Comparison of ENCODE assay signal across 8 mouse cellular contexts in the genomic region with DNA sequence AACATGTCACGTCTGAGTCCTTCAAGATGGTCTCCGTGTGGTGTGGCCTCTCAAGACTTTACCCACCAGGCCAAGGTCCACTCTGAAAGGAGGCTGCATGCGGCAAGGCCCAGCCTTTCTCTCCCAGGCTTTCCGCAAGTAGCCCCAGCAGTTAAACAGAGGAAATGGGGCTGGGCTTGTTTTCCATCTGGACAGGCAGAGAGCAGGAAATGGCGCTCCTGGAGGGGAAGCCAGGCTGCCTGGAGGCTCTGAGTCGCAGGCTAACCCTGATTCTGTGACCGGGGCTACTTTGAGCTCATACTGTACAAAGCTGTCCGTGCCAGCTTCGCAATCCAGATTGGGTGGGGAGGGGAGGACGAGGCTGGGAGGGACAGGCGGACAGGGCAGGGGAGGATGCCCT. TPM values are rescaled to one million over a fixed set of nuclear protein-coding genes. Genes with fewer than 3 reads are reported as not detected.
DNase-seq lines count a peak whose midpoint lies in the region; ATAC-seq and TF ChIP-seq lines count a peak whose summit lies in the region.

No protein-coding gene starts in this region.

- no peak for TF ChIP-seq EP300 in stomach, postnatal 0 days (optimal IDR thresholded peaks at IDR 0.05)

- H3K4me1 ChIP-seq in midbrain, embryonic 11.5 days (ENCODE audit: control insufficient read depth, insufficient read depth, low read length): peaks cover 11% of the 10 kb centered on the region
- H3K4me1 ChIP-seq in midbrain, embryonic 16.5 days (ENCODE audit: control insufficient read depth, insufficient read depth, low read length): peaks cover 17% of the 10 kb centered on the region
- H3K4me1 ChIP-seq in heart, embryonic 16.5 days (ENCODE audit: control insufficient read depth, insufficient read depth, low read length): peaks cover 35% of the 10 kb centered on the region
- peaks cover 63% of the 10 kb centered on the region for H3K4me1 ChIP-seq in limb, embryonic 10.5 days
- 0 out of 2 replicates have a peak, but pooled peaks cover 2% of the 10 kb centered on the region for H3K4me1 ChIP-seq in stomach, postnatal 0 days (replicated peaks; ENCODE audit: control insufficient read depth, insufficient read depth)

- H3K9ac ChIP-seq in midbrain, embryonic 11.5 days (ENCODE audit: low read length): no peak overlapping the region
- no peak overlapping the region for H3K9ac ChIP-seq in midbrain, embryonic 16.5 days (ENCODE audit: low read depth, low read length)
- H3K9ac ChIP-seq in heart, embryonic 16.5 days (ENCODE audit: low read length): 0 out of 2 replicates have a peak overlapping the region, but pooled peaks have one; percentile 23
- no peak overlapping the region for H3K9ac ChIP-seq in stomach, postnatal 0 days (ENCODE audit: low read length)

- no peak overlapping the region for H3K4me3 ChIP-seq in midbrain, embryonic 11.5 days (ENCODE audit: low read depth, low read length)
- H3K4me3 ChIP-seq in midbrain, embryonic 16.5 days (ENCODE audit: low read depth, low read length): no peak overlapping the region
- H3K4me3 ChIP-seq in heart, embryonic 16.5 days (ENCODE audit: low read length): no peak overlapping the region
- H3K4me3 ChIP-seq in limb, embryonic 10.5 days: no peak overlapping the region
- H3K4me3 ChIP-seq in stomach, postnatal 0 days (ENCODE audit: low read depth, low read length): no peak overlapping the region

- no peak for ATAC-seq in midbrain, embryonic 11.5 days (ENCODE audit: low FRiP score)
- no peak for ATAC-seq in midbrain, embryonic 16.5 days
- no peak for ATAC-seq in heart, embryonic 16.5 days (replicated peaks; ENCODE audit: extremely low read depth, insufficient read depth, low FRiP score)
- no peak for ATAC-seq in stomach, postnatal 0 days (ENCODE audit: low FRiP score, low TSS enrichment)

- no peak for TF ChIP-seq CTCF in stomach, postnatal 0 days (IDR thresholded peaks at IDR 0.05; ENCODE audit: low read depth)

- H3K36me3 ChIP-seq in midbrain, embryonic 11.5 days (ENCODE audit: control insufficient read depth, insufficient read depth, low read length): no peaks in the 10 kb centered on the region
- H3K36me3 ChIP-seq in midbrain, embryonic 16.5 days (ENCODE audit: control insufficient read depth, insufficient read depth, low read length): no peaks in the 10 kb centered on the region
- no peaks in the 10 kb centered on the region for H3K36me3 ChIP-seq in heart, embryonic 16.5 days (ENCODE audit: control insufficient read depth, insufficient read depth)
- H3K36me3 ChIP-seq in limb, embryonic 10.5 days: no peaks in the 10 kb centered on the region
- H3K36me3 ChIP-seq in stomach, postnatal 0 days (ENCODE audit: control insufficient read depth, insufficient read depth, low read length): no peaks in the 10 kb centered on the region

- no peak overlapping the region for H3K27ac ChIP-seq in midbrain, embryonic 11.5 days (ENCODE audit: low read depth, low read length)
- H3K27ac ChIP-seq in midbrain, embryonic 16.5 days (ENCODE audit: low read length): no peak overlapping the region
- H3K27ac ChIP-seq in heart, embryonic 16.5 days (ENCODE audit: low read length): peak overlapping the region; percentile 84
- peak overlapping the region; percentile 87 for H3K27ac ChIP-seq in limb, embryonic 10.5 days
- H3K27ac ChIP-seq in stomach, postnatal 0 days (replicated peaks): peak overlapping the region; percentile 3

- peak; percentile 74 for DNase-seq in midbrain, embryonic 11.5 days (ENCODE audit: low spot score, missing footprints)
- DNase-seq in limb, embryonic 10.5 days (ENCODE audit: low spot score): no peak
- DNase-seq in stomach, postnatal 0 days (ENCODE audit: low spot score): peak; percentile 50
- DNase-seq in gastrocnemius, postnatal 14 days: no peak
- no peak for DNase-seq in left cerebral cortex, adult 9 months (ENCODE audit: low spot score in 2 of 2)
- DNase-seq in ovary, postnatal 36 days (ENCODE audit: low spot score): no peak

- intact Hi-C loops in gastrocnemius, postnatal 14 days (cut with DNase I; ENCODE audit: low total_unique reads): no loop called here

- peaks cover 9% of the 10 kb centered on the region for H3K27me3 ChIP-seq in midbrain, embryonic 11.5 days (ENCODE audit: control insufficient read depth, insufficient read depth, low read length)
- H3K27me3 ChIP-seq in midbrain, embryonic 16.5 days (ENCODE audit: control insufficient read depth, insufficient read depth, low read depth, low read length): peaks cover 10% of the 10 kb centered on the region; the same call in 1 of the 2 replicates
- no peaks in the 10 kb centered on the region for H3K27me3 ChIP-seq in heart, embryonic 16.5 days (ENCODE audit: control insufficient read depth, insufficient read depth, low read length)
- H3K27me3 ChIP-seq in limb, embryonic 10.5 days (ENCODE audit: low read depth, poor library complexity, severe bottlenecking): peaks cover 33% of the 10 kb centered on the region
- H3K27me3 ChIP-seq in stomach, postnatal 0 days (ENCODE audit: control insufficient read depth, insufficient read depth, low read length): no peaks in the 10 kb centered on the region

- 66% methylated on average over 11 of the region's 11 CpGs for WGBS in midbrain, embryonic 11.5 days
- 69% methylated on average over 11 of the region's 11 CpGs for WGBS in midbrain, embryonic 16.5 days
- 48% methylated on average over 11 of the region's 11 CpGs for WGBS in heart, embryonic 16.5 days
- WGBS in limb, embryonic 10.5 days: 56% methylated on average over 11 of the region's 11 CpGs
- WGBS in stomach, postnatal 0 days: 53% methylated on average over 11 of the region's 11 CpGs

- H3K4me2 ChIP-seq in midbrain, embryonic 11.5 days: no peak overlapping the region
- H3K4me2 ChIP-seq in midbrain, embryonic 16.5 days (ENCODE audit: low read length): no peak overlapping the region
- no peak overlapping the region for H3K4me2 ChIP-seq in heart, embryonic 16.5 days (ENCODE audit: low read depth, low read length)
- H3K4me2 ChIP-seq in stomach, postnatal 0 days (replicated peaks; ENCODE audit: low read depth): no peak overlapping the region

- no peaks in the 10 kb centered on the region for H3K9me3 ChIP-seq in midbrain, embryonic 11.5 days (ENCODE audit: control insufficient read depth, low read length)
- no peaks in the 10 kb centered on the region for H3K9me3 ChIP-seq in midbrain, embryonic 16.5 days (replicated peaks; ENCODE audit: control insufficient read depth, low read length, poor library complexity, severe bottlenecking)
- H3K9me3 ChIP-seq in heart, embryonic 16.5 days (replicated peaks; ENCODE audit: control insufficient read depth, low read length): no peaks in the 10 kb centered on the region
- no peaks in the 10 kb centered on the region for H3K9me3 ChIP-seq in limb, embryonic 10.5 days (replicated peaks)
- H3K9me3 ChIP-seq in stomach, postnatal 0 days (ENCODE audit: control insufficient read depth, low read length): no peaks in the 10 kb centered on the region

RNA-seq across cellular contexts. Expression of a gene that starts 7.7 kb away (rescaled TPM):
- polyA plus RNA-seq in midbrain, embryonic 11.5 days (2014; fragmentation: Nextera tagmentation; extraction: Ambion mirVana): 19.2 and 23.7 TPM in 2 replicates
- polyA plus RNA-seq in midbrain, embryonic 16.5 days (2015; fragmentation: Nextera tagmentation; extraction: Ambion mirVana): 28.3 and 33.3 TPM in 2 replicates
- polyA plus RNA-seq in heart, embryonic 16.5 days (2015; fragmentation: Nextera tagmentation; extraction: Ambion mirVana): 43.1 and 46.8 TPM in 2 replicates
- polyA plus RNA-seq in limb, embryonic 10.5 days (2016; fragmentation: Nextera tagmentation; extraction: Ambion mirVana): 57.3 and 59.9 TPM in 2 replicates
- 18.6 and 23.2 TPM in 2 replicates for polyA plus RNA-seq in stomach, postnatal 0 days (2015; fragmentation: Nextera tagmentation; extraction: Ambion mirVana)
- total RNA-seq in gastrocnemius, postnatal 14 days (2021): 10 to 100 TPM; 38.6 to 42.4 TPM

RNA-seq across cellular contexts. Expression of a gene that starts 22.5 kb away (rescaled TPM):
- 0.25 TPM in 1 of 2 replicates, not detected in the other for polyA plus RNA-seq in midbrain, embryonic 11.5 days (2014; fragmentation: Nextera tagmentation; extraction: Ambion mirVana)
- 0.11 TPM in 1 of 2 replicates, not detected in the other for polyA plus RNA-seq in midbrain, embryonic 16.5 days (2015; fragmentation: Nextera tagmentation; extraction: Ambion mirVana)
- 2.1 and 2.7 TPM in 2 replicates for polyA plus RNA-seq in heart, embryonic 16.5 days (2015; fragmentation: Nextera tagmentation; extraction: Ambion mirVana)
- polyA plus RNA-seq in limb, embryonic 10.5 days (2016; fragmentation: Nextera tagmentation; extraction: Ambion mirVana): 0.33 and 0.56 TPM in 2 replicates
- 0.13 and 0.15 TPM in 2 replicates for polyA plus RNA-seq in stomach, postnatal 0 days (2015; fragmentation: Nextera tagmentation; extraction: Ambion mirVana)
- not detected for total RNA-seq in gastrocnemius, postnatal 14 days (2021)

RNA-seq across cellular contexts. Expression of a gene that starts 35.9 kb away (rescaled TPM):
- polyA plus RNA-seq in midbrain, embryonic 11.5 days (2014; fragmentation: Nextera tagmentation; extraction: Ambion mirVana): 926 and 968 TPM in 2 replicates
- 98.8 and 113 TPM in 2 replicates for polyA plus RNA-seq in midbrain, embryonic 16.5 days (2015; fragmentation: Nextera tagmentation; extraction: Ambion mirVana)
- polyA plus RNA-seq in heart, embryonic 16.5 days (2015; fragmentation: Nextera tagmentation; extraction: Ambion mirVana): 211 and 253 TPM in 2 replicates
- 2,617 and 2,689 TPM in 2 replicates for polyA plus RNA-seq in limb, embryonic 10.5 days (2016; fragmentation: Nextera tagmentation; extraction: Ambion mirVana)
- polyA plus RNA-seq in stomach, postnatal 0 days (2015; fragmentation: Nextera tagmentation; extraction: Ambion mirVana): 157 and 170 TPM in 2 replicates
- 10 to 100 TPM; 12.1 to 20.7 TPM for total RNA-seq in gastrocnemius, postnatal 14 days (2021)

RNA-seq across cellular contexts. Expression of a gene that starts 40.9 kb away (rescaled TPM):
- polyA plus RNA-seq in midbrain, embryonic 11.5 days (2014; fragmentation: Nextera tagmentation; extraction: Ambion mirVana): 0.26 and 0.37 TPM in 2 replicates
- polyA plus RNA-seq in midbrain, embryonic 16.5 days (2015; fragmentation: Nextera tagmentation; extraction: Ambion mirVana): 0.33 and 0.34 TPM in 2 replicates
- polyA plus RNA-seq in heart, embryonic 16.5 days (2015; fragmentation: Nextera tagmentation; extraction: Ambion mirVana): not detected in 2 replicates
- 0.67 and 0.76 TPM in 2 replicates for polyA plus RNA-seq in limb, embryonic 10.5 days (2016; fragmentation: Nextera tagmentation; extraction: Ambion mirVana)
- polyA plus RNA-seq in stomach, postnatal 0 days (2015; fragmentation: Nextera tagmentation; extraction: Ambion mirVana): 0.08 and 0.16 TPM in 2 replicates
- total RNA-seq in gastrocnemius, postnatal 14 days (2021): not detected

RNA-seq across cellular contexts. Expression of a gene that starts 56.3 kb away (rescaled TPM):
- 2.0 and 2.1 TPM in 2 replicates for polyA plus RNA-seq in midbrain, embryonic 11.5 days (2014; fragmentation: Nextera tagmentation; extraction: Ambion mirVana)
- polyA plus RNA-seq in midbrain, embryonic 16.5 days (2015; fragmentation: Nextera tagmentation; extraction: Ambion mirVana): 1.2 and 1.9 TPM in 2 replicates
- 7.2 and 8.4 TPM in 2 replicates for polyA plus RNA-seq in heart, embryonic 16.5 days (2015; fragmentation: Nextera tagmentation; extraction: Ambion mirVana)
- polyA plus RNA-seq in limb, embryonic 10.5 days (2016; fragmentation: Nextera tagmentation; extraction: Ambion mirVana): 0.45 and 1.1 TPM in 2 replicates
- 13.2 and 15.6 TPM in 2 replicates for polyA plus RNA-seq in stomach, postnatal 0 days (2015; fragmentation: Nextera tagmentation; extraction: Ambion mirVana)
- total RNA-seq in gastrocnemius, postnatal 14 days (2021): 10 to 100 TPM; 14.7 to 22.6 TPM

Comparison
In these comparisons a context has a peak if more than half of its experiments do, and no peak if none do; other contexts are left out.
1. DNase-seq: peak in midbrain, embryonic 11.5 days (single experiment) and stomach, postnatal 0 days (single experiment); none in limb, embryonic 10.5 days (single experiment), gastrocnemius, postnatal 14 days (single experiment), left cerebral cortex, adult 9 months (0 of 2) and ovary, postnatal 36 days (single experiment).
2. H3K27ac ChIP-seq: peak in heart, embryonic 16.5 days (single experiment), limb, embryonic 10.5 days (single experiment) and stomach, postnatal 0 days (single experiment); none in midbrain, embryonic 11.5 days (single experiment) and midbrain, embryonic 16.5 days (single experiment).